Mouse (Mus musculus) CD4-positive, CD25-positive, alpha-beta regulatory T cell, adult 9 weeks (primary cell): Measurements from ENCODE around the gene Ces2e. TPM values are rescaled to one million over a fixed set of nuclear protein-coding genes. Genes with fewer than 3 reads are reported as not detected.

Experiments
- polyA plus RNA-seq: library from polyadenylated mRNA; unstranded; fragments of 100-300 nt; shearing (Covaris generic); gene quantifications from one replicate; pipeline ENCODE4 v1.2.1, GENCODE M21; 2017

Gene Ces2e
- not detected for polyA plus RNA-seq

GRCm38 (mm10) chr8:104925972-104926596, at the start of gene Ces2e:
Ces2e (plus strand) TSS chr8:104926260.

GRCm38 (mm10) chr8:104947056-104947455, 21.0 kb downstream of the Ces2e start, which contains the start of gene Ces2f:
Ces2f (plus strand) TSS chr8:104947356.

GRCm38 (mm10) chr8:104961537-104961961, 35.5 kb downstream of the Ces2e start, which contains the start of gene Ces2g:
Ces2g (plus strand) TSS chr8:104961718.

Other genes starting within 250 kb of the Ces2e start
- gene Ces2a, start 192.3 kb upstream of the Ces2e start, polyA plus RNA-seq: not detected
- gene Ces2b, start 94.7 kb upstream of the Ces2e start, polyA plus RNA-seq: not detected
- 26.2 TPM for gene Ces2c, start 79.2 kb upstream of the Ces2e start, polyA plus RNA-seq
- not detected for gene Ces2f, start 21.1 kb downstream of the Ces2e start, polyA plus RNA-seq
- 0.10 TPM for gene Ces2g, start 35.5 kb downstream of the Ces2e start, polyA plus RNA-seq
- not detected for gene Ces2h, start 74.6 kb downstream of the Ces2e start, polyA plus RNA-seq
- gene Ces3a, start 122.3 kb downstream of the Ces2e start, polyA plus RNA-seq: not detected
- gene Ces3b, start 157.5 kb downstream of the Ces2e start, polyA plus RNA-seq: not detected
- not detected for gene Ces4a, start 205.5 kb downstream of the Ces2e start, polyA plus RNA-seq
- 22.2 TPM for gene Cbfb, start 244.4 kb downstream of the Ces2e start, polyA plus RNA-seq